Mouse (Mus musculus): ENCODE measurements around the gene Sorbs1.

The Sorbs1 gene

DNA sequence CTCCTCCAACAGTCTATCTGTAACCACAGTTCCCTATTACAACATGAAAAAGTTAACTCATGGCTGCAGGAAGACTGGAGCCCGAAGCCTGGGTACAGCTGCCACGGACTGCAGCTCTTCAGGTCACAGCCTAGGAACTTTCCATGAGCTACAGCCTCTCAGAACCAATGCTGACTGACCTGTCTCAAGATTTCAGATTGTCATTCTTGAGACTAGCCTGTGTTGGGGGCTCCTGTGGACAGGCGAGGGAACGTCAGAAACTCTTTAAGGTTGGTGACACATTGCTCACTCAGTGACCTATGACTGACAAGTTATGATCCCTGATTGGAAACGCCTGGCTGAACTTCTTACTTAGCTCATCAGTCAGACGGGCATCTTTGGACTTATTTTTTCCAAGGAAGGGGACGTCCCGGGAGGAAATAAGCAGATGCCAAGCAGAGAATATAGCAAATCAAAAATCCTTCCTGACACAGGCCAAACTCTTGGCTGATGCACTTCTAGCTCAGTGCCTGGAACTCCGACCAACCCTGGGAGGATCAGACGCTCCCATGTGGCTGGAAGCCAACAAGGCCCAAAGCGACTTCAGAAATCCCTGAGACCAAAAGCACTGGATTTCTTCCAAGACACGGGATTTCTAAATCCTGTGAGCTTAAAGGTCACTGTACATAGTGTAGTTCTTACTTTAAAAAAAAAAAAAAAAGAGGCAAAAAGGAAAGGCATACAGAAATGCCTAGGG, 76.9 kb downstream of the Sorbs1 start:
- DNase-seq (ENCODE audit: low spot score), result no peak

DNA sequence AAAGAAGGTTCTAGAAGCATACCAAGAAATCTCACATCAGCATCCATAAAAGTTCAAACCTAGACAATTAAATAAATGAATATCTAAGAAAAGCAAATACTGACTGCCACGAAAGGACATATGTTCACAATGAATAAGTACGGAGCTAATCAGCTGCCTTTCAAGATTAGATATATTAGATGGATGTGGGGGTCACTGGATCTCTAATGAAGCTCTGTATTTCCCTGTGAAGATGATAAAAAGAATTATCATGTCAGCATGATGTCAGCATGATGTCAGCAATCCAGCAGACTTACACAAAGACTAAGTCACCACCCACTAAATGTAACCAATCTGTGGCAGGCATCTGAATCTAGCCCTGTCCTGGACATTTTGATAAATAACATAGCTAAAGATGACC, 77.8 kb downstream of the Sorbs1 start:
- no peak for DNase-seq (ENCODE audit: low spot score)

DNA sequence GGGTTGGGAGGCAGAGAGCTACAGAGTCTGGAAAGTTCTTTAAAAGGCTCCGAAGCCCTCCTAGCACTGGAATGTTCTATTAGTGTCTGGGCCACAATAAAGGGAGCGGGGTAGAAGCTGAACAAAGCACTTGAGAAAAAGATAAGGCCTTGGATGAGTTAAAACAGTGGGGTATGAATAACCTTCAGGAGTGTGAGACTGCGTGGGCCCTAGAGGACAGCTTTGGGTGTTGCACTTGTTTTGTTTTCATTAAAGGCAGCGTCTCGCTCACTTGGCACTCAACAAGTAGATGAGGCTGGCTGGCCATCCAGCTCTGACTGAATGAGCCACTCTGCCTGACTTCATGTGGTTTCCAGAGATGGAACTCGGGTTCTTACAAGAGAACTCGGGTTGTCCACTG, 78.5 kb downstream of the Sorbs1 start:
- no peak for DNase-seq (ENCODE audit: low spot score)

DNA sequence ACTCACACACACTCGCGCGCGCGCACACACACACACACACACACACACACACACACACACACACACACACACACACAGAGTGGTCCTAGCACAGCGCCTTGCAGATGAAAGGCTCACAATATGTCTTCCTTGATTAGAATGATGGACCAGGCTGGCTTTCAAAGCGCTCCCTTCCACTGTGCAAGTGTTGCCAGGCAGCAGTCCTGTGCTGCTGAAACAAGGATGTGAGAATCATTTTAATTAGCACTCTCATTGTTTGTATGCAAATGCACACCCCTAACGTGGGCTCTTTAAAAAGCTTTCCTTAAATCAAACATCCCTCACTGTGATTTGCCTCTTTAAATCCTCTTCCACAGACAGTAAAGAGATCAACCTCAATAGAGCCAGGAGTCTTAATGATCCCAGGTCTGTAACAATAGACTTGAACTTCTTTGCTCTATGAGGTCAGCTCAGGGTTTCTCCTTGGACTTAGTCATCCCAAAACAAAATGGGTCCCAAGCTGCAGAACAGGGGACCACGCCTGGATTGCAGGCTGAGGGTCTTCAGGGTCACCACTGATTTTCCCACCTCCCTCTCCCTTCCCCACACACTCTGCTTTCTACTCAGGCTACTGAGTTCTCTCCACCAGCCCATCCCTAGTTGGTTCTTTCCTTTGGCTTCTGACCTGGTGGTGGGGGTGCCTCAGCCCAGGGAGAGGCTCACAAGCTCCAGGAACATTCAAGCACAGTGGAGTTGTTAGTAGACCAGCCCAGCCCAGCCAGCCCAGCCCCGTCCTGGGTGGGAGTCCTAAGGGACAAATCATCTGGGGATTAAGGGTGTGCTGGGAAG, 79.3 kb downstream of the Sorbs1 start:
- DNase-seq (ENCODE audit: low spot score), result no peak

- no peak for DNase-seq (ENCODE audit: low spot score)
Measured at GRCm38 (mm10) chr19:40433316-40433912, 80.2 kb downstream of the Sorbs1 start.

- no peak for DNase-seq (ENCODE audit: low spot score)
Measured at GRCm38 (mm10) chr19:40431969-40432368, 81.6 kb downstream of the Sorbs1 start.

DNA sequence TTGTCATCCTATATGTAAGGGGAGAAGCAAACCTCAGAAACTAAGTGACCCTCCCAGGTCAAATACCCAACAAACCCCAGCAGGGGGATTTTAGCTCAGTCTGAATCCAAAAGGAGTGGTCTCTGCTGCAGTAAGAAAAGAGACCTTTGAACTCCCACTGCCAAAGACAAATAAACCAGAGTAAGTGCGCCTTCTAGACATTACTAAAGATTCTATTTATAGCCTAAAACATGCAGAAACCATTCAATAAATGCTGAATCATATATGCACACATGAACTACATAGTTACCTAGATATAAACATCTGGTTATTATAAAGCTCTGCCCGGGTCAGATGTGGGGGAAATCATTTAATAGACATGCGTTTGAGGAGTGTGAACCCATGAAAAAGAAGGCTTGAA, 84.0 kb downstream of the Sorbs1 start:
- no peak for DNase-seq (ENCODE audit: low spot score)

DNA sequence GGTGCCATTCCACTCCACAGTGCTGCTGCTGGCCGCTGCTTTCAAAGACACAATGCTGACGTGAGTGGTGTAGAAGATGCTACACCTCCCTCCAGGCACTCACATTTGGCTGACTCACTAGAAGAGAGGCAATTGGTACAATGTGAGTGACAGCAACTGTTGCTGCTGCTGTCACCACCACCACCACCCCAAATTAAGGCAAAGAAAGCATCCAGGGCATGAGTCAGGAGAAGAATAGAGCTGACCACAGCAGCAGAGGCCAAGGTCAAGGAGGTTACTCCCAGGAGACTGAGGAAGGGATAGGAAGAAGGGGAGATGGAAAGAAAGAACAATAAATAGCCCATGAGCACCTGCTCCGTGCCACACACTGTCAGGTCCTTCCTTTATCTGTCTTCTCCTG, 84.4 kb downstream of the Sorbs1 start:
- DNase-seq (ENCODE audit: low spot score), result no peak

GRCm38 (mm10) chr19:40426103-40426960, 87.2 kb downstream of the Sorbs1 start:
- DNase-seq (ENCODE audit: low spot score), result no peak

DNA sequence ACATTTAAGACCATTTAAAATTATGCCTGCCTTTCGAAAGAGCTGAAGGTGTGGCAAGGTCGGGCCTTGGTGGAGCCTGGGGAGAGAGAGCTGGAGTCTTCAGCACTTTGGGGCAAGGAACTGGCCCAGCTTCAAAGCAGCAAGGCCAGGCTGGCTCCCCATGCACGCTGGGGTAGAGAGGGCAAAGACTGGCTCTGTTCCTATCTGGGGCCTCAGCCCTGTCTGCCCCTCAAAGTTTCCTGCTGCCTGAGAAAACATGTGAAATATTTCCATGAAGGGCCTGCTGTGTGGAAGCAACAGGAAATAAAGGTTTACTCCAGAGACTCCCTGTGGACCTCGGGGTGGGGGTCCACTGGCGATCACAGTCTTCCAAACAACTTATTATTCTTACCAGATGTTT, 88.3 kb downstream of the Sorbs1 start:
- no peak for DNase-seq (ENCODE audit: low spot score)

DNA sequence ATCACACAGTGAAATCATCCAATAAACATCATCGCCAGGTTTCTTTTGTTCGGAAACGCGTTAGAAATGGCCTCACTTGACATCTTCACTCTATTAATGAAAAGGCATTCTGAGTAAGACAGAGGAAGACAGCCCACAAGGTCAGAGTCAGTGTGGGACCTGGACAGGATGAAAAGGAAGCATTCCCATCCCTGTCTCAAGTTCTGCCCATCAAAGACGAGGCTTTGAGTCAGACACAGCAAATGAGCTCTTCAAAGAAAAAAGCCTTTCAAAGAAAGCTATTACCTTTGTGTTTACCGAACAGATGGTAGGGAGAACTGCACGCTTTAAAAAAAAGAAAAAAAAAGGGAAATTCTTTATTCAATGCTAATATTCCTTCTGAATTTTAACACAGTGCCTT, 92.5 kb downstream of the Sorbs1 start:
- no peak for DNase-seq (ENCODE audit: low spot score)

- DNase-seq (ENCODE audit: low spot score), result no peak
Measured at GRCm38 (mm10) chr19:40419315-40419714, 94.3 kb downstream of the Sorbs1 start.

DNA sequence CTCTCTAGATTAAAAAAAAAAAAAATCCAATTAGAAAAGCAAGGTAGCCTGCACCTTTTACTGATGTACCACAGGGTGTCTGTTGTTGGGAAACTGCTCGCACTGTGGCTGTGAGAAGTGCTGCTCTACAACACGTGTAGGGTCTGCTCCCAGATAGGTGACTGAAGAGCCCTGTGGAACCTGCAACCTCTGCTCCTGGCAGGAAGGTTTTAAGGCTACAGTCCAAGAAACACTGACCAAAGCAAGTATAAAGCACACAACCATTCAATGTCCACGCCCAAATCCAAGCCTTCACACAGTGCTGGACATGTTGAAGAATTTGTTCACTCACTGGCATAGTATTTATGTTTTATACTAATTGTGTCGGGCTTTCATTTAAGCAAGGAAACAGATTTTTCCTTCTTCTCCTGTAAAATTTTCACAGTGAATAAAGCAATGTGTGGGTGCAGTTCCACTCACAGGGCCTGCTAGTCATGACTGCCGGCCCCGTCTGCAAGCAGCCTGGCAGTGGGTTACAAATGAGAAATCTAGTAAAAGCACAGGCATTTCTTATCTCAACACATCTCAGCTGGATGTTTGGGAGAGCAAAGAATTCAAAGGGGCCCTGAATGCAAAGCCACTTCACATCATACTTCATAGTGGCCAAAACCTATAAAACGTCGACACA, 96.3 kb downstream of the Sorbs1 start:
- DNase-seq (ENCODE audit: low spot score), result no peak

GRCm38 (mm10) chr19:40415725-40416124, 97.9 kb downstream of the Sorbs1 start:
- no peak for DNase-seq (ENCODE audit: low spot score)

GRCm38 (mm10) chr19:40414798-40415475, 98.6 kb downstream of the Sorbs1 start:
- peak; percentile 72 for DNase-seq (ENCODE audit: low spot score)

DNA sequence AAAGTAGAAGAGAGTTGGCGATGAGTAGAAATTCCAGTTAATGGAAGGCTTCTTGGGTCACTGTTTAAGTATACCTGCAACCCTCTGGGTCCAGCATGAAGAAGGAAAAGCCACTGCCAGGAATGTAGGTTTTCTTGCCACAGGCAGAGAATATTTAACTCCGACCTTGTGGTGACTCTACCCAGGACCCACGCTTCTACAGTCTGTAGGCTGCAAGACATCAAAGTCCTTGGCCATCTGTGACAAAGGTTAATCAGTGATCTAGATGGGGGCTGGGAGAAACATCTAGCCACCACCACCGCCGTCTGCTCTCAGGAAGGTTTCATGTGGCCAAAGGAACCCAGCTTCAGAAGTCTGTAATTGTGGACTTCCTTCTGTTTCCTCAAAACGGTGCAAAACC, 99.2 kb downstream of the Sorbs1 start:
- no peak for DNase-seq (ENCODE audit: low spot score)

DNA sequence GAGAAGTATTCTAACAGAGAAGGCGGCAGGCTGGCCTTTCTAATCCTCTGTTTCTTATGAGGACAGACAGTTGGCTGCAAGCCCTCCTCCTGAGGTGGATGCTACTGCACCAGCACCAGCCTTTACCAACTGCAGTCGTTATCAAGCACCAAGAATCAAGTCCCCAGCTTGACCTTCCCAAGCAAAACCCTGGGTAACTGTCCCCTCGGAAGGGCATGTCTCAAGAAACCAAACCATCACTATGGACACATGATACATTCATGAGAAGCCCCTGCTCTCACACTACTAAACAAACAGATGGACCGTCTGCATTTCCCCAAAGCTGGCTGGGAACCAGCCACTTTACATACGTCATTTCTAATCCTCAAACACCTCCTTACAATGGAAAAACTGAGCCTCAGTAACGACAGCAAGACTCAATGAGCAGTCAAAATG, 102.2 kb downstream of the Sorbs1 start:
- no peak for DNase-seq (ENCODE audit: low spot score)

DNA sequence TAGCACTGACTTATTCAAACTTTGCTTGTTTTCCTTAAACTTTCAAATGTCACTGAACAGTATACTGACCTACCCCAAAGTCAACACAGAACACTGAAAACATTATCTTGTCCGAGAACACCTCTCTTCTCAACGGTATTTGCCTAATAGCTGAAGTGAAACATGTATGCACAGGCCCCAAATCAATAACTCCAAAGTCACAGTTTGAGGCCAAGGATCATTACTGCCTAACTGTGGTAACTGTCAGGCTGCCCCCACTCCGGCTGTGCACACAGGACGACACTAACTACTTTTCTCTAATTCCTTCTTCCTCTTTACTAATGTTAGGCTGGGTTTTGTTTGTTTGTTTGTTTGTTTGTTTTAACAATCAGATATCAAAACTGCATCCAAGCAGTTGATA, 103.1 kb downstream of the Sorbs1 start:
- no peak for DNase-seq (ENCODE audit: low spot score)

DNA sequence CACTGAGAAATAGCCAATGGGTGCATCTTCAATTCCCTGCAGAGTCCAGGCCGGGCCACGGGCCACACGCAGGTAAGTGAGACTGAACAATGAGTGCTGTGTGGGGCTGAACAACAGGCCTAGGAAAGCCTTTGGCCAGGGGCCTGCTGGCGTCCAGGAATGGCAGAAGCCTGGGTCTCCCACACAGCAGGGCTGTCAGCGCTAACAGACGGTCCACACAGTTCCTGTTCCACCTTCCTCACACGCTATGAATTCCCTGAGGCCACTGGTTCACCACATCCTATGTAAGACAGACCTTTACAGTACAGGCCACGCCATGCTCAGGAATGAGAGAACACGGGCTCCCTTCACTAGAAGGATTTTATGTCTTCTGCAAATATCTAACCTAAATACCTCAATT, 103.5 kb downstream of the Sorbs1 start:
- DNase-seq (ENCODE audit: low spot score), result no peak

DNA sequence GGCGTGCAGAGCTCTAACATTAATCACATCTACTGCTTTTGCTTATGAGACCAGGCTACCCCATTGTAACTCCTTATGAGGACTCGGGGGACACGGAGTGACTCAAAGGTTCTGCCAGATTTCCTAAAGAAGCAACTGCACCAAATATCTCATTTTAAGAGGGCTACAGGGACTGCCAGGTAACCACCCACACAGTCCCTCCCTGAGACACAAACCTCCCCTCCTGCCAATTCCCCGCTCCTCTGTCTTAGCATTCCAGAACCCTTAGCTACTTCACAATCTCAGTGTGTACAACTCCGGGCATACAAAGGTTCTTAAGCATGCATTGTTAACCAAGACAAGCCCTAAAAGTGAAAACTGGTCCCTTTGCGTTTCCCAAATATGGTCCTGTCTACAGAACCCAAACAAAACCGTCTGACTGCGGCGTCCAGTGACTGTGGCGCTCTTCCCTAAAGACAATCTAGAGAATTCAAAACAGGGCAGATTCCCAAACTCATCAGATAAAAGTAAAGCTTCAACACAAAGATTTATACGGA, 104.0 kb downstream of the Sorbs1 start:
- DNase-seq (ENCODE audit: low spot score), result no peak

DNA sequence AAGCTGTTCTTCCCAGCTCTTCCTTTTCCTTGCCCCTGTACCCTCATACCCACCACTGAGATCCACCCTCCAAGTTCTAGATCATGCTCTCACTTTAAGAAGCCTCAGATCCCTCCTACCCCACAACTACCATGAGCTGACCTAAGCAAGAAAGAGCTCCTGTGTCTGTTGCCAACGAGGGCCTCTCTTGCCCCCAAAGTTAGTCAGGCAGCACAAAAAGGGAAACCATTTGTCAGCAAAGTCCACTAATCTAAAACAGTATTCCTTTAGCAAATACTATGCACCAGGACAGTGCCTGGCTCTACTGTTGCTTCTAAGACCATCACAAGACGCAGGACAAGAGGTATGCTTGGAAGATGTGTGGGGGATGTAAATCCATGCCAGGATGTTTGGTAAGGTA, 106.4 kb downstream of the Sorbs1 start:
- DNase-seq (ENCODE audit: low spot score), result no peak
